Mouse (Mus musculus) stomach, embryonic 16.5 days (tissue): ENCODE measurements around the gene Cemip. TPM values are rescaled to one million over a fixed set of nuclear protein-coding genes. Genes with fewer than 3 reads are reported as not detected.
A peak's percentile ranks its signal among the peaks of the same experiment; 100 is the strongest.
"Not testable (repeated sequence)": the region's sequence is repeated elsewhere in the genome, so short reads cannot be mapped to it uniquely, and the experiment has no call there.

Source experiments
- ATAC-seq: fragments of 200-750 bp; cut with Nextera tagmentation; 2 replicates; pipeline ENCODE4 v1.8.0; 2017; ENCODE audit warnings: moderate number of reproducible peaks, moderate TSS enrichment; ENCODE audit not compliant: insufficient read depth, low FRiP score
- H3K27ac ChIP-seq: fragments of 300-500 bp; sonication (generic); 2 replicates; pipeline ENCODE4 v1.5.1; 2014; ENCODE audit warnings: low read length
- H3K27me3 ChIP-seq: fragments of 300-500 bp; sonication (generic); 2 replicates; pipeline ENCODE4 v1.6.1; 2014; ENCODE audit warnings: low read length, control low read depth, mixed read lengths; ENCODE audit not compliant: control insufficient read depth, insufficient read depth
- H3K36me3 ChIP-seq: fragments of 300-500 bp; sonication (generic); 2 replicates; pipeline ENCODE4 v1.6.1; 2014; ENCODE audit warnings: low read length; ENCODE audit not compliant: control insufficient read depth, insufficient read depth
- H3K4me1 ChIP-seq: fragments of 300-500 bp; sonication (generic); 2 replicates; pipeline ENCODE4 v1.6.1; 2014; ENCODE audit warnings: low read length, control low read depth, mixed read lengths; ENCODE audit not compliant: control insufficient read depth, insufficient read depth
- H3K4me2 ChIP-seq: fragments of 300-500 bp; sonication (generic); 2 replicates; pipeline ENCODE4 v1.6.1; 2014; ENCODE audit warnings: low read depth, low read length, mixed read lengths
- H3K4me3 ChIP-seq: fragments of 300-500 bp; sonication (generic); replicated peaks from 2 replicates; pipeline ENCODE4 v1.5.1; 2014; ENCODE audit warnings: mild to moderate bottlenecking, low read length
- H3K9ac ChIP-seq: fragments of 300-500 bp; sonication (generic); 2 replicates; pipeline ENCODE4 v1.6.1; 2014; ENCODE audit warnings: low read length
- H3K9me3 ChIP-seq: fragments of 300-500 bp; sonication (generic); replicated peaks from 2 replicates; pipeline ENCODE4 v1.6.1; 2016; ENCODE audit warnings: low read length, control low read depth; ENCODE audit not compliant: control insufficient read depth
- WGBS: fragments of 180-500 bp; shearing (Covaris S2); extraction: QIAGEN DNeasy Blood & Tissue Kit; methylation state at CpG from one replicate; pipeline ENCODE4 v1.1.7; 2014; 5-methylcytosine and 5-hydroxymethylcytosine counted together
- polyA plus RNA-seq: library from polyadenylated mRNA; unstranded; fragments of >200 nt; fragmentation: Nextera tagmentation; extraction: Ambion mirVana; gene quantifications from 2 replicates; pipeline ENCODE4 v1.2.1, GENCODE M21; 2015

Cemip gene
- polyA plus RNA-seq, result 0.50 and 0.59 TPM in 2 replicates

- ATAC-seq, result peak; percentile 86
- WGBS, result 2% methylated on average over 54 of the region's 54 CpGs
Measured at GRCm38 (mm10) chr7:84086039-84086829, at the start of gene Cemip. Gene Cemip (minus strand): TSS chr7:84086502.

GRCm38 (mm10) chr7:84132704-84133103, 46.4 kb upstream of the Cemip start:
- ATAC-seq, result no peak
- peaks cover 17% of the 10 kb centered on the region for H3K4me1 ChIP-seq
- WGBS, result 33% methylated on average over 1 of the region's 1 CpGs
- H3K27me3 ChIP-seq, result no peaks in the 10 kb centered on the region
- H3K9me3 ChIP-seq, result no peaks in the 10 kb centered on the region
- no peak overlapping the region for H3K27ac ChIP-seq
- H3K36me3 ChIP-seq, result no peaks in the 10 kb centered on the region
- H3K4me2 ChIP-seq, result no peak overlapping the region
- H3K9ac ChIP-seq, result no peak overlapping the region
- no peak overlapping the region for H3K4me3 ChIP-seq

More at GRCm38 (mm10) chr7:84086039-84086829, at the start of gene Cemip:
- Histone ChIP-seq H3K27me3 (peaks cover 26% of the 10 kb centered on the region), H3K27ac (no peak within 1 kb of the TSS), H3K4me3 (peak within 1 kb of the TSS; percentile 37), H3K4me1 (peaks cover 9% of the 10 kb centered on the region), H3K36me3 (no peaks in the 10 kb centered on the region), H3K9ac (peak within 1 kb of the TSS; percentile 34), H3K9me3 (no peaks in the 10 kb centered on the region), H3K4me2 (peak within 1 kb of the TSS; percentile 69)

- 53% methylated on average over 4 of the region's 4 CpGs for WGBS
- H3K27ac ChIP-seq, result no peak overlapping the region
- ATAC-seq, result no peak
- H3K4me1 ChIP-seq, result peaks cover 15% of the 10 kb centered on the region
- no peaks in the 10 kb centered on the region for H3K27me3 ChIP-seq
- no peaks in the 10 kb centered on the region for H3K9me3 ChIP-seq
- no peak overlapping the region for H3K4me3 ChIP-seq
- no peaks in the 10 kb centered on the region for H3K36me3 ChIP-seq
- H3K4me2 ChIP-seq, result no peak overlapping the region
- H3K9ac ChIP-seq, result no peak overlapping the region
Measured at GRCm38 (mm10) chr7:84131736-84132135, 45.4 kb upstream of the Cemip start.

GRCm38 (mm10) chr7:84128661-84129060, 42.4 kb upstream of the Cemip start:
- Histone ChIP-seq H3K4me1 (peaks cover 9% of the 10 kb centered on the region), H3K27ac (no peak overlapping the region), H3K4me3 (no peak overlapping the region), H3K9ac (no peak overlapping the region), H3K36me3 (no peaks in the 10 kb centered on the region), H3K4me2 (no peak overlapping the region), H3K27me3 (no peaks in the 10 kb centered on the region), H3K9me3 (no peaks in the 10 kb centered on the region)
- peak; percentile 76 for ATAC-seq
- 45% methylated on average over 8 of the region's 8 CpGs for WGBS

GRCm38 (mm10) chr7:84125730-84126129, 39.4 kb upstream of the Cemip start:
- 79% methylated on average over 1 of the region's 1 CpGs for WGBS
- Histone ChIP-seq H3K27ac (no peak overlapping the region), H3K4me2 (no peak overlapping the region)

GRCm38 (mm10) chr7:84123651-84124050, 37.3 kb upstream of the Cemip start:
- H3K9me3 ChIP-seq, H3K27me3 ChIP-seq, H3K4me2 ChIP-seq, ATAC-seq, H3K27ac ChIP-seq, H3K4me3 ChIP-seq, H3K9ac ChIP-seq, H3K36me3 ChIP-seq: not testable (repeated sequence)
- H3K4me1 ChIP-seq, result peaks cover 39% of the 10 kb centered on the region
- WGBS, result 85% methylated on average over 3 of the region's 4 CpGs

More at GRCm38 (mm10) chr7:84125730-84126129, 39.4 kb upstream of the Cemip start:
- Histone ChIP-seq H3K9ac (no peak overlapping the region), H3K4me1 (peaks cover 18% of the 10 kb centered on the region), H3K9me3 (no peaks in the 10 kb centered on the region), H3K4me3 (no peak overlapping the region), H3K36me3 (no peaks in the 10 kb centered on the region), H3K27me3 (no peaks in the 10 kb centered on the region)
- ATAC-seq, result no peak

GRCm38 (mm10) chr7:84121778-84122177, 35.5 kb upstream of the Cemip start:
- H3K27ac ChIP-seq, result no peak overlapping the region
- H3K4me3 ChIP-seq, result no peak overlapping the region
- H3K27me3 ChIP-seq, result no peaks in the 10 kb centered on the region
- H3K9ac ChIP-seq, result no peak overlapping the region
- no peak for ATAC-seq
- peaks cover 49% of the 10 kb centered on the region for H3K4me1 ChIP-seq
- H3K9me3 ChIP-seq, result no peaks in the 10 kb centered on the region
- H3K36me3 ChIP-seq, result no peaks in the 10 kb centered on the region
- 69% methylated on average over 3 of the region's 3 CpGs for WGBS
- no peak overlapping the region for H3K4me2 ChIP-seq

- ATAC-seq, result no peak
- Histone ChIP-seq H3K4me1 (peaks cover 57% of the 10 kb centered on the region), H3K9me3 (no peaks in the 10 kb centered on the region), H3K9ac (no peak overlapping the region), H3K36me3 (no peaks in the 10 kb centered on the region), H3K4me2 (no peak overlapping the region), H3K27me3 (no peaks in the 10 kb centered on the region), H3K4me3 (no peak overlapping the region), H3K27ac (peak overlapping the region; percentile 52; the same call in 1 of the 2 replicates)
- 51% methylated on average over 5 of the region's 5 CpGs for WGBS
Measured at GRCm38 (mm10) chr7:84120142-84120760, 33.9 kb upstream of the Cemip start.
